Mouse (Mus musculus) ZHBTc4 (cell line): ENCODE data around the gene Fkbp10.

Source experiments
- DNase-seq: peaks from one replicate; pipeline ENCODE4 v3.0.0-alpha.2; 2011; ENCODE audit warnings: low read depth, low spot score

Gene Fkbp10

DNA sequence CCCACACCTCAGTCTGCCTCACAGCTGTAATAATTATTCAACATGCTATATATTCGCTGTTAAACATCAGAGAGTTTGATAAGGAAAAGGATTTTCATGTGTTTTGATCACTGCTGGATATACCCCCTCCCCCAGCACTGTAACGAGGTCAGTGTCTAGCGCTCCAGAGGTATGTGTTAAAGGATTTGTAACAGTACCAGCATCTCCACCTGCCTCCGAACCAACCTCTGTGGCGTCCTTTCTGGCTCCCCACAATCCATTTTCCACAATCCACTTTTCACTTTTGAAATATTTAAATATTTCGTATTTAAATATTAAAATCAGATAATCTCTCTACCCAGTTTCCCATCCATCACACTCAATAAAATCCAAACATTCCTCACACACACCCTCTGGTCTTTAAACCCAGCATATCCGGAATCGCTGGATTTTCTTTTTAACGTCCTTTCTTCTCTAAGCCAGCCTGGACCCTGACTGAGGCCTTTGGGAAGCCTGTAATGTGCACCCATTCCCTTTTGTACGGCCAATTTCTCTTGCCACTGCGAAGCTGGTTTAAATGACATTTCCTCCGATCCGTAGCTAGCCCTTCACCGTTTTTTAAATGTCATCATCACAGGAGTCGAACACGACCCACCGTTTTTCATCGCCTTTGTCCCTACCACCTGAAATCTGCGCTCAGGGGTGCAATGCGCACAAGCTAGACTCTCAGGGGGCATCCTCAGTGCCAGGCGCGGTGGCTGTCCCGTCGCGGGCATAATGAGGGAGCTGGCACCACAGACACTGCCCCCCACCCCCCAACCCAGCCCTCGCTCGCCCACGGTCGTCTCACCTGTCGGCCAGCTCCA is 56.1 kb downstream of the Fkbp10 start:
- DNase-seq = no peak

DNA sequence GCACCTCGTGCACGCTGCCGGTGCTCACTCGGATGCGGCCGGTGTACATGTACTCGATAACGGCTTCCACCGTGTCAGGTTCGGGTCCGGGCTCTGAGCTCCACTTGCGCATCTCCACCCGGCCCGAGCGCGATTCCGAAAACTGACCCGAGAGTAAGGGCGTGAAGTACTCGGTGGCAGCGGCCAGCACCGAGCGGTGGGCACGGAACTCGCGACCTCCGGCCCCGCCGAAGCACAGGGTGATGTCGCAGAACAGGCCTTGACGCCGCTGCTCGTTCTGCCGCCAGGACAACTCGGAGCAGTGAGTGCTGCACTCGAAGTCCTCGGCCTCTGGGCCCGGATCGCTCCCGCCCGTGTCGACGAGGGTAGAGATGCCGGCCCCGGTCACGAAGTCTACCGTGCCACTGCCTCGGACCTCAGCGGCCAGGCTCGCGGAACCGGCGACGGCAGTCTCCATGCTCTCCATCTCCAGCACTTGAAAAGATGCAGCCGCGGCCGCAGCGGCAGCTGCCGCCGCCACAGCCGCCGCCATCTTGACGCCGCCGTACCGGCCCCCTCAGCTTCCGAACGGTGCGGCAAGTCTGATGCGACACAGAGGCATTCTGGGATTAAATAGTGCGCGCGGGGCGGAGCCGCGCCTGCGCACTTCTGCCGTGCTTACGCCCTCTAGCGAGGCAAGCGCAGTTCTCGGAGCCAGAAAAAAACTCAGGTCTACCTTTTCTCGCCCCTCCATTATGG is 56.9 kb downstream of the Fkbp10 start, which contains the start of gene Klhl11:
TSS of gene Klhl11 (minus strand) at position 545 of the 738 bp plus-strand sequence.
- DNase-seq = peak; percentile 97

DNA sequence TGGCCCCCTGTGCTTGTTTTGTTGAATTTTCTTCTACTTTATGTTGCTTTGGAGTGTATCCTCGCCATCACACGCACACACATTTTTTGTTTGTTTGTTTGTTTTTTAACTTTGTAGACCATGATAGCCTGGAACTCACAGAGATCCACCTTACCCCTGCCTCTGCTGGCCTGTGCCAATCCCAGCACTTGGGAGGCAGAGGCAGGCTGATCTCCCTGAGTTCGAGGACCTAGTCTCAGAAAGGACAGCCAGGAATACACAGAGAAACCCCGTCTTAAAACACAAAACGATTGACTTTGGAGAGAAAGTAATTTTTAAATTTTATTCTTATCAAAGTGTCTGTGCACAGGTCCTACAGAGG is 57.4 kb downstream of the Fkbp10 start:
- no peak for DNase-seq
